Mouse (Mus musculus) hindbrain, embryonic 16.5 days (tissue): ENCODE measurements at regions not wholly inside any gene's neighbourhood (a gene's known extent, or its start where the extent isn't known, plus 50 kb on each side); places are given as distances from the start of the nearest gene placed in this dataset.
A peak's percentile ranks its signal among the peaks of the same experiment; 100 is the strongest.

Source experiments
- ATAC-seq: fragments of 200-750 bp; cut with Nextera tagmentation; 2 replicates; pipeline ENCODE4 v1.8.0; 2017; ENCODE audit warnings: moderate TSS enrichment, moderate library complexity
- H3K27ac ChIP-seq: fragments of 300-500 bp; sonication (generic); 2 replicates; pipeline ENCODE4 v1.5.1; 2014; ENCODE audit warnings: low read depth, mild to moderate bottlenecking, control low read depth, low read length, moderate library complexity
- H3K27me3 ChIP-seq: fragments of 300-500 bp; sonication (generic); replicated peaks from 2 replicates; pipeline ENCODE4 v1.6.1; 2014; ENCODE audit warnings: low read length; ENCODE audit not compliant: control insufficient read depth, insufficient read depth
- H3K36me3 ChIP-seq: fragments of 300-500 bp; sonication (generic); 2 replicates; pipeline ENCODE4 v1.6.1; 2014; ENCODE audit warnings: mild to moderate bottlenecking, low read length, moderate library complexity, mixed read lengths; ENCODE audit not compliant: control insufficient read depth, insufficient read depth
- H3K4me1 ChIP-seq: fragments of 300-500 bp; sonication (generic); 2 replicates; pipeline ENCODE4 v1.6.1; 2014; ENCODE audit warnings: low read depth, low read length; ENCODE audit not compliant: control insufficient read depth, insufficient read depth
- H3K4me2 ChIP-seq: fragments of 300-500 bp; sonication (generic); 2 replicates; pipeline ENCODE4 v1.6.1; 2014; ENCODE audit warnings: mild to moderate bottlenecking, low read length, control low read depth, moderate library complexity
- H3K4me3 ChIP-seq: fragments of 300-500 bp; sonication (generic); 2 replicates; pipeline ENCODE4 v1.5.1; 2014; ENCODE audit warnings: mild to moderate bottlenecking, low read length, control low read depth, moderate library complexity
- H3K9ac ChIP-seq: fragments of 300-500 bp; sonication (generic); 2 replicates; pipeline ENCODE4 v1.6.1; 2014; ENCODE audit warnings: low read depth, mild to moderate bottlenecking, control low read depth, low read length, moderate library complexity
- H3K9me3 ChIP-seq: fragments of 300-500 bp; sonication (generic); 2 replicates; pipeline ENCODE4 v1.6.1; 2014; ENCODE audit warnings: mild to moderate bottlenecking, low read length, moderate library complexity; ENCODE audit not compliant: control insufficient read depth
- WGBS: fragments of 180-500 bp; shearing (Covaris S2); extraction: QIAGEN DNeasy Blood & Tissue Kit; methylation state at CpG from one replicate; pipeline ENCODE4 v1.1.7; 2014; 5-methylcytosine and 5-hydroxymethylcytosine counted together

DNA sequence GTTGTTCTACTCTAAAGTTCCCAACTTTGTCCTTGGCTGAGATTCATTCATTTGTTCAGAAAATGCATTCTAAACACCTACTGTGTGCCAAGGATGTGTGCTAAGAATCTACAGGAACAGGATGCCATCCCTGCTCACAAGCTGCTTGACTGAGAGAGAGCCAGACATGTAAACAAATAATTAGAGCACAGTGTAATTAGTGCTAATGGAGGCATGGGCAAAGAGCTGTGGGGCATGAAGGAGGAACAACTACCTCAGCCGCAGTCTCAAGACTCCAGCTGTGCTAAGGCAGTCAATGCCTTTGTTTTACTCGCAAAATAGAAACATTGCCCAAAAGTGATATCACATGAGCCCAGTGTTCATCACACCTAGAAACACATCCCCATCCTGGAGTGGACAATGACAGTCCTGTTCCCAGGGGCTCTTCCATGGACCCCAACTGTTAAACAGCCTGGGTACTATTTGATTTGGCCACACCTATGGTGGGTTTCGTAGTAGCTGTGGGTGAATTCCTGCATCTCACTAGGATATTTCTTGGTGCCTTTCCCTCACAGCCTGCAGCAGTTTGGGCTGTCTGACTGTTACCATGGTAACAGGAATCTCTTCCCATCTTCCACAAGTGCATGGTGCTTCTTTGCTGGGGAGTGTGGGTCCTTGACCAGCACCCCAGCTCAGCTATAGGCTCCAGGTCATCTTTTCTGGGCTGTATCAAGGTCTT lies 125.9 kb upstream of the 1700012A03Rik start:
- peak; percentile 84 for ATAC-seq
- peaks cover 9% of the 10 kb centered on the region for H3K4me1 ChIP-seq
- H3K9ac ChIP-seq, result no peak overlapping the region
- H3K27ac ChIP-seq, result peak overlapping the region; percentile 37
- WGBS, result 30% methylated on average over 3 of the region's 3 CpGs
- H3K36me3 ChIP-seq, result no peaks in the 10 kb centered on the region
- H3K27me3 ChIP-seq, result no peaks in the 10 kb centered on the region
- H3K4me2 ChIP-seq, result no peak overlapping the region
- H3K4me3 ChIP-seq, result no peak overlapping the region
- no peaks in the 10 kb centered on the region for H3K9me3 ChIP-seq

DNA sequence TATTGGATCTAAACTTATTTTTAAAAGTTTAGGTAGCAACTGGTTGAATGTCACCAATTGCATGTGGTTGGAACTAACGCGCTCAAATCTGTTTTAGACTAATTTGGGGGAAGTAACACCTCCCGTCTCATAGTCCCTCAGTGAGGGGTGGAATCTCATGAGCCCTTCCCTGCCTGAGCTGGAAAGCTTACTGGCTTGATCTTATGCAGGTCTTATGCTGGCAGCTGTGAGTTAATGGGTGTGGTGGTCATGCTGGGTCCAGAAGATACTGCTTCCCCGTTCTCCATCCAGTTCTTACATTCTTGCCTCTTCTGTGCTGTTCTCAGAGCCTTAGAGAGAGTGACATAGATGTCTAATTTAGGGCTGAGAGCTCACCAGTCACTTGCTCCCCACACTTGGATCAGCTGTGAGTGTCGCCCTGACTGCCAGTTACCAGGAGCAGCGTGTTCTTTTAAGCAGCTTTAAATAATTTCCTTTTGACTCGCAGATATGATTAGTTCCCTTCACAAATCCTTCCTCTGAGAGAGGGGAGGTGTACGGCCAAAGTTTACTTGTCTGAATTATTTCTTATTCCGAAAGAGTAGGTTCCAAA lies 128.4 kb upstream of the 1700012A03Rik start:
- Histone ChIP-seq H3K4me1 (peaks cover 9% of the 10 kb centered on the region), H3K27ac (no peak overlapping the region), H3K9me3 (no peaks in the 10 kb centered on the region), H3K9ac (no peak overlapping the region), H3K4me3 (no peak overlapping the region), H3K27me3 (no peaks in the 10 kb centered on the region), H3K4me2 (no peak overlapping the region), H3K36me3 (no peaks in the 10 kb centered on the region)
- WGBS, result 90% methylated on average over 9 of the region's 9 CpGs
- no peak for ATAC-seq

DNA sequence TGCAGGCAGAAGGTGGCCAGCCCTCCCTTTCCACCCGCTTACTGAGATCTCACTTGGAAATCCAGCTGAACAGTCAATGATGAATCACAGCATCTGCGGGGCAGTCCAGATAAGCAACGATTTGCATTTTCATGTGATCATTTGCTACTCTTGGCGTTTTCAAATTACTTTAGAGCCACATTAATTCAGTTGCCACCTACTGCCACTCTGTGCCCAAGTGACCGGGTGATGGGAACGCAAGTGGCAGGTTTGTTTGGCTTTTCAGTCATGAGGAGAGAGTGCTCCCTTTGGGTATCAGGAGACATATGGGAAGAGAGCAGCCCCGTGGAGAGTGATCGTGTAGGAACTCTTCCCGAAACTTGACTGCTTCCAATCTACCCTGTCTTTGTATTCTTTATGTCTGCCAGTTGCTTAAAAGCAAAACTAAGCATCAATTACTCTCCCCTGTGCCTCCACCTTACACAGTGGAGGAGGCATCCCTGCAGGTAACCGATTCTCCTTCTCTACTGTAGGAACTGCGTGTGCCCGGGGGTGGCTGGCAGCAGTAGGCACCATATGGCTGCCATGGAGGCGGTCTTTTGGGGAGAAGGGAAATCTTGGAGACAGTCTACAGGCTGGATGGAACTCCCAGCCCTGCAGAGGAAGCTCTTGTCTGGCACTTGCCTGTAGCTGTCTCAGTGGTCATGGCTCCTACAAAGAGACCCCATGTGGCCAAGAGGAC lies 132.5 kb upstream of the 1700012A03Rik start:
- Histone ChIP-seq H3K27me3 (no peaks in the 10 kb centered on the region), H3K36me3 (no peaks in the 10 kb centered on the region), H3K4me3 (no peak overlapping the region), H3K4me1 (no peaks in the 10 kb centered on the region; the same call in 1 of the 2 replicates), H3K4me2 (no peak overlapping the region), H3K27ac (no peak overlapping the region), H3K9me3 (no peaks in the 10 kb centered on the region), H3K9ac (no peak overlapping the region)
- 79% methylated on average over 13 of the region's 13 CpGs for WGBS
- ATAC-seq, result no peak

DNA sequence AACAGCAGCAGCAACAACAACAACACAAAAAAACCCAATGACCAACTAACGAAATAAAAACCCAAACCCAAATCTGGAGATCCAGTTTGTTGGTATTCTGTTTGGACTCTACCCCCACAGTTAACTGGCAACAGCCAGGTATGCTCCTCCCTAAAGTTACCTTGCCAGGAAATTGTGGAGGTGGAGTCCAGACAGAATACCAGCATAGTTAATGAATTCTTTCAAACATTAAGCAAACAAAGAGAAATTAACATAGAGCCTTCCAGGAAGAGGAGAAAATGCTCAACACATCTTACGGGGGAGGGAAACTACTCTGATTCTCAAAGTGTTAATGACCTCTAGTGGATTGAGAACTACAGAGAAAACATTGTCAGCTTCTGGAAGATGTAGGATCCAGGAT lies 148.3 kb upstream of the 1700012A03Rik start:
- Histone ChIP-seq H3K27me3 (no peaks in the 10 kb centered on the region), H3K9me3 (no peaks in the 10 kb centered on the region), H3K27ac (no peak overlapping the region), H3K4me2 (no peak overlapping the region), H3K4me1 (no peaks in the 10 kb centered on the region), H3K9ac (no peak overlapping the region), H3K4me3 (no peak overlapping the region), H3K36me3 (no peaks in the 10 kb centered on the region)
- no peak for ATAC-seq
- 76% methylated on average over 2 of the region's 2 CpGs for WGBS

DNA sequence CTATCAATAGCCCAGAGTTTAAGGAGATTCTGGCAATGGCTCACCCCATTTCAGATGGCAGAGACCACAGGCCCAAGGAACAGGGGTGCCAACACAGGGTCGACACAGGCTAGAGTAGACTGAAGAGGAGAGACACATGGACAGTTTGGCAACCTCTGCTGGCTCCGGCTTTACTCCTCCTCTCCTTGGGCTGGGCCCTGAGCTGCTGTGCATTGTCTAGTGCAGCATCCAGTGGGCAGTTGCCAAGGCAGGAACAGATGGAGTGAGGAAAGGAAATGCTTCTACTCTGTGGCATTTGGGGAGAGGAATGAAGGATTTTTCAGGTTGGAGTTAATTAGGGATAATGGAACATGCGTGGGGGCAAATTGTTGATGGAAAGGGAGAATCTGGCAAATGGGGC lies 151.0 kb upstream of the 1700012A03Rik start:
- H3K4me1 ChIP-seq, result no peaks in the 10 kb centered on the region
- H3K4me3 ChIP-seq, result no peak overlapping the region
- 53% methylated on average over 3 of the region's 3 CpGs for WGBS
- H3K9me3 ChIP-seq, result no peaks in the 10 kb centered on the region
- no peaks in the 10 kb centered on the region for H3K36me3 ChIP-seq
- no peak overlapping the region for H3K4me2 ChIP-seq
- no peaks in the 10 kb centered on the region for H3K27me3 ChIP-seq
- ATAC-seq, result peak; percentile 56; the same call in 1 of the 2 replicates
- H3K27ac ChIP-seq, result no peak overlapping the region
- H3K9ac ChIP-seq, result no peak overlapping the region

DNA sequence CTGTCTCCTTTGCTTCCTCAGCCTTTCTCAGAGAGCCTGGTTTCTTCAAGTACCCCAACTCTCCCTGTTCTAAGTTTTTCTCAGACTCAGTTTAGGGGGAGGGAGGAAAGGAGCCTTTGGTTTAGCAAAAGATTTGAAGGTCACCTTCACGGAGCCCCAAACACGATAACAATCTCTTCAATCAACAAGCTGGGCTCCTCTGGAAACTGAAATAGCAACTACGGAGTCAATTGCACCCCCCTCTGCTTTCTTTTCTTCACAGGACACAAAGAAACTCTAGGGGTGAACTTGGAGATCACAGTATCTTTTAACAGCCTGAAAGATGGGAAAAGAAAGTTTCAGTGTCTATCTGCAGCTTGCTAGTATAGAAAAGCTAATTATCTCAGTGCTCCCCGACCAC lies 151.4 kb upstream of the 1700012A03Rik start:
- H3K27me3 ChIP-seq, result no peaks in the 10 kb centered on the region
- WGBS, result 16% methylated on average over 4 of the region's 4 CpGs
- H3K9me3 ChIP-seq, result no peaks in the 10 kb centered on the region

DNA sequence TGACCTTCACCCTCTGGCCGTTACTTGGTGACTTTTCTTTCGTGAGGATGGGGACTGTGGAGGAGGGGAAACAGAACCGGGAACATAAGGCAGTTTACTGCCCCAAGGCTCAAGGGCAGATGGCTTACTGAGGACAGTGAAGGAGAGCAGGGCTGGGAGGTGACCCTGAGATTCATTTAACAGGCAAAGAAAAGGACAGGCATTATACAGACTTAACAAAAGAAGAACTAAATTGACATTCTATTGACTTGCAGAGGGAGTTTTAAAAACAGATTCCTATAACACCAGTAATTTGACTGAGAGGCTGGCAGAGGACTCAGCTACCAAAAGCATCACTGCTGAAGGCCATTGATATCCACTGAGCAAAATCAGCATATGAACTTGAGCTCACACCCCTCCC lies 153.0 kb upstream of the 1700012A03Rik start:
- H3K4me2 ChIP-seq, result no peak overlapping the region
- 64% methylated on average over 3 of the region's 3 CpGs for WGBS

More for the DNA sequence above, 151.4 kb upstream of the 1700012A03Rik start:
- H3K4me2 ChIP-seq, result no peak overlapping the region
- H3K36me3 ChIP-seq, result no peaks in the 10 kb centered on the region
- no peak for ATAC-seq
- no peak overlapping the region for H3K4me3 ChIP-seq
- H3K4me1 ChIP-seq, result no peaks in the 10 kb centered on the region
- no peak overlapping the region for H3K27ac ChIP-seq
- no peak overlapping the region for H3K9ac ChIP-seq

DNA sequence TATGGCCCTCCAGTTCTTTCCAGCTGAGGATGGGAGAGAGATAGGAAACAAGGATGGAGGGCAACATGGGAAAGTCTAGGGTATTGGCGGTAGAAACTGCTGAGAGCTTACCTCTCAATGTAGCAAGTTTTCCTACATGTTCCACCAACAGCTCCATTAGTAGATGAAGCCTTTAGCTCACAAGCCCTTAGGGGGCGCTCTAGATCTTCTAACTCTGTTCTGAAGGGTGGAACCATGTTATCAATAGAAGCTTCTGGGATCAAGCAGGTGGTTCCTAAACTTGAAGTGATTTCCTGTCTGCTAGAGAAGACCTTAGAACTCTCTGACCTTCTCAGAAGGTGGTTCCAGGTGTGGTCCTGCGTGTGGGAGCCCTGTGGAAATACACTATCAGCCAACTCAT lies 154.2 kb upstream of the 1700012A03Rik start:
- no peaks in the 10 kb centered on the region for H3K27me3 ChIP-seq
- no peak overlapping the region for H3K4me3 ChIP-seq
- no peaks in the 10 kb centered on the region for H3K9me3 ChIP-seq
- no peak overlapping the region for H3K4me2 ChIP-seq
- no peak overlapping the region for H3K9ac ChIP-seq
- H3K27ac ChIP-seq, result no peak overlapping the region
- ATAC-seq, result no peak
- no peaks in the 10 kb centered on the region for H3K4me1 ChIP-seq
- WGBS, result 61% methylated on average over 3 of the region's 3 CpGs
- H3K36me3 ChIP-seq, result no peaks in the 10 kb centered on the region

More for the DNA sequence above, 153.0 kb upstream of the 1700012A03Rik start:
- no peak overlapping the region for H3K4me3 ChIP-seq
- no peak overlapping the region for H3K27ac ChIP-seq
- no peaks in the 10 kb centered on the region for H3K4me1 ChIP-seq
- H3K27me3 ChIP-seq, result no peaks in the 10 kb centered on the region
- no peaks in the 10 kb centered on the region for H3K9me3 ChIP-seq
- ATAC-seq, result no peak
- H3K9ac ChIP-seq, result no peak overlapping the region
- H3K36me3 ChIP-seq, result no peaks in the 10 kb centered on the region

DNA sequence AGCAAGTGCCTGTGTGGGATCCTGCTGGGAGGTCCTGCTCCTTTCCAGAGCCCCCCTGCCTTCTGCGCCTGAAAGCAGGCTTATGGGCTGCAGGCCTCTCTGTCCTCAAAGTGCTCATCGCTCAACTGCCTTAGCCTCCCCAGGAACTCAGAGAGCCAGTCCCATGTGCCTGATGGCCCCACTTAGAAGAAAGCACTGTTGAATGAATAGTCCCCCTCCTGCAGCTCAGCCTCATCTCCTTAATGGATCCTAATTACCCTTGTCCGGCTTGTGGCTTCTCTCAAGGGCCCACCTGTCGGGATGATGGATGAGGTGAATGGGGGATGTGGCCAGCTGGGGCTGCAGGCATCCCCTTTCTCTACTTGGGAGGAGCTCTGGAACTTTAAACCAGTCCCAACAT lies 163.1 kb upstream of the 1700012A03Rik start:
- H3K9ac ChIP-seq, result no peak overlapping the region
- no peaks in the 10 kb centered on the region for H3K9me3 ChIP-seq
- no peak for ATAC-seq
- no peak overlapping the region for H3K27ac ChIP-seq
- no peaks in the 10 kb centered on the region for H3K27me3 ChIP-seq
- H3K4me2 ChIP-seq, result no peak overlapping the region
- whole genome bisulfite sequencing, result 14% methylated on average over 4 of the region's 4 CpGs
- H3K4me3 ChIP-seq, result no peak overlapping the region
- no peaks in the 10 kb centered on the region for H3K36me3 ChIP-seq
- H3K4me1 ChIP-seq, result no peaks in the 10 kb centered on the region
